Mouse (Mus musculus) cerebellum, postnatal 25 days (tissue): ENCODE results near the gene Commd3.
A peak's percentile ranks its signal among the peaks of the same experiment; 100 is the strongest.

ENCODE experiments used
- DNase-seq, 2 experiments: peaks; one replicate each; pipeline ENCODE4 v3.0.0; 2021; ENCODE audit warnings: mixed read lengths in 2 of 2

The Commd3 gene

GRCm38 (mm10) chr2:18687671-18688170 lies 15.5 kb downstream of the Commd3 start:
- no peak for DNase-seq

GRCm38 (mm10) chr2:18688286-18688685 lies 16.1 kb downstream of the Commd3 start:
- no peak for DNase-seq

GRCm38 (mm10) chr2:18688708-18689063 lies 16.5 kb downstream of the Commd3 start:
- peak; percentile 32 to 50 for DNase-seq

DNA sequence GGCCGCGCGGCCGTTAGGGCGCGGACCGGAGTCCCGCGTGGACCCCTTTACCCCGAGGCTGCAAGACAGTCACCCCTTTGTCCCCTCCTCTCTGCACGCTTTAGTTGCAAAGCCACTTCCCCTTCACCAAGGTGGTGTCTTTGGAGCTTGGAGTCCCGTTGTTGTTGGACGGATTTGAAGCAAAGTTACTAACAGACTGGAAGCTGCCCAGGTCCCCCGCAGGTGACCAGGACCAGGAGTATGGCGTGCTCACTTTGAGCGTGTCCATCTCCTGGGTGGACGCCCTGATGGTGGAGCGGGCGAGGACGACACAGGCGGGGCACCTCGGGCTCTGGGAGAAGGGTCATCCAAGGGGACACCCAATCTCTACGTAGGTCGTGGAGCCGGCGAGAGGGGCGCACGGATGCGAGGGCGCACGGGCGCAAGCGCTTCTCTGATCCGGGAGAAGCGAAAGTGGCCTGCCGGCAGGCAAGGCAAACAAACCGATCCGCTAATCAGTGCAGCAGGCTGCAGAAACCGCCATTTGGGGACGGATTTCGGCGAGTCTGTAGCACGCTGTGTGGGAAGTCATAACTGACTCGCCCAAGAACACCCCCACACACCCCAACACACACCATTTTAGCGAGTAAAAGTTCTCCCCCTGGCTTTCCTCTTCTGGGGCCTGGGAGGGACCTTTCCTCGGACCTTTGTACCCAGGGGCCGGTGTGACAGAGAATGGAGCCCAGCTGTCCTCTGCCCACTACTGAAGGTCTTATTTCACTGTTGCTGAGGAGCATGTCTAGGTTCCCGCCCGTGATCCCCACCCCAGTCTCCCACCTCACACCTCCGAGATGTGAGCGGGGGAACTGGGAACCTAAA lies 17.1 kb downstream of the Commd3 start:
- peak; percentile 52 to 63 for DNase-seq

- peak; percentile 39 to 48 for DNase-seq
These were observed 18.0 kb downstream of the Commd3 start for GRCm38 (mm10) chr2:18690055-18690691.

DNA sequence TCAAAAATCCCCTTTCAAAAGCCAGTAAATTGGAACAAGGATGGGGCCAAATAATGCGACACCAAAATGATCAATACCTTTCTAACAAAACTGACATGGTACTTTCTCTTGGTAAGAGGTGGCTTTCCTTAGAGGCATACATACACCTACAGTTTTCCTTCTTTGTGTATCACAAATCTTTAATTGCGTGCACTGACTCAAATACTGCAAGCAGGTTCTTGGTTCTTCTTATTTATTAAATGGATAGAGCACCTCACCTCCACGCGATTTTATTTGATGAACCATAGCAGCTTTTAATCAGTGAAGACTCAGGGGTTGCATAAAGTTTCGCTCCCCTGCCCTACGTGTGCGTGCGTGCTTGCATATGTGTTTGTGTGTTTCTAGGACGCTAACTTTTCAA lies 18.6 kb downstream of the Commd3 start:
- no peak for DNase-seq

- DNase-seq: no peak
These were observed 19.8 kb downstream of the Commd3 start for GRCm38 (mm10) chr2:18692031-18692430.

DNA sequence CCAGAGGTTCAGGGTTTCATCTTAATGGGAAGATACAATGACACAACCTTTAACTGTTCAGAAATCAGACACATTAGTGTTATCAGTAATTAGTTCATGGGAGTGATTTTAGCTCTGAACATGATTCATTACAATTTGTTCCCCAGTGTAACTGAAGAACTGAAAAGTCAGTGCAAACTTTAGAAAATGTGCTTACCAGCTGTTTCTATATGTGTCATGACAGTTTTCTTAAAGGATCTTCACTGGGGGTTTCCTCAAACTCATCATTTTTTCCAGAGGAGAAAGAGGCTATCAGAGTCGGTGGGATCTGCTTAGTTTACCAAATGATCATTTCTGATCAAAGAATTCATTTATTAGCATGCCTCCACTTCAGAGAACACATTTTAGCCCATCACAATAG lies 20.4 kb downstream of the Commd3 start:
- no peak for DNase-seq

GRCm38 (mm10) chr2:18693491-18693870 lies 21.3 kb downstream of the Commd3 start:
- no peak for DNase-seq

GRCm38 (mm10) chr2:18693871-18694610 lies 21.9 kb downstream of the Commd3 start, which contains the start of gene Spag6:
Gene Spag6 (plus strand): TSS chr2:18694032.
- DNase-seq: peak; percentile 87 to 91

DNA sequence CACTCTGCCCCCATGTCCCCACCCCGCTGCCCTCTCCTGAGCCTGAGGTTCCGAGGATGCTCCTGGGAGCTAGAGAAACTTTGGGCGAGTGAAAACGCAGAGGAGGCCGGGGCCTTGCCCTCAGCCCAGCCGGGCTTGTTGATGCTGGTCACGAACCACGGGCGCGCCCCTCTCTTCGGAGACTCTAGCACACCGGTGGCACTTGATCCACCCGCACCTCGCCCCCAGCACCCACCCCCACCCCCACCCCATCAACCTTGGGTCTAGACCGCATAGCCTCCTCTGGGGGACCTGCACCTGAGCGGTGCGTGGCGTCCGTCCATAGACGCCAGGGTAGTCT lies 22.4 kb downstream of the Commd3 start:
- DNase-seq: no peak

GRCm38 (mm10) chr2:18695163-18695562 lies 23.0 kb downstream of the Commd3 start:
- no peak for DNase-seq

- no peak for DNase-seq
These were observed 23.5 kb downstream of the Commd3 start for GRCm38 (mm10) chr2:18695629-18696150.

- no peak for DNase-seq
These were observed 25.5 kb downstream of the Commd3 start for GRCm38 (mm10) chr2:18697591-18698244.

DNA sequence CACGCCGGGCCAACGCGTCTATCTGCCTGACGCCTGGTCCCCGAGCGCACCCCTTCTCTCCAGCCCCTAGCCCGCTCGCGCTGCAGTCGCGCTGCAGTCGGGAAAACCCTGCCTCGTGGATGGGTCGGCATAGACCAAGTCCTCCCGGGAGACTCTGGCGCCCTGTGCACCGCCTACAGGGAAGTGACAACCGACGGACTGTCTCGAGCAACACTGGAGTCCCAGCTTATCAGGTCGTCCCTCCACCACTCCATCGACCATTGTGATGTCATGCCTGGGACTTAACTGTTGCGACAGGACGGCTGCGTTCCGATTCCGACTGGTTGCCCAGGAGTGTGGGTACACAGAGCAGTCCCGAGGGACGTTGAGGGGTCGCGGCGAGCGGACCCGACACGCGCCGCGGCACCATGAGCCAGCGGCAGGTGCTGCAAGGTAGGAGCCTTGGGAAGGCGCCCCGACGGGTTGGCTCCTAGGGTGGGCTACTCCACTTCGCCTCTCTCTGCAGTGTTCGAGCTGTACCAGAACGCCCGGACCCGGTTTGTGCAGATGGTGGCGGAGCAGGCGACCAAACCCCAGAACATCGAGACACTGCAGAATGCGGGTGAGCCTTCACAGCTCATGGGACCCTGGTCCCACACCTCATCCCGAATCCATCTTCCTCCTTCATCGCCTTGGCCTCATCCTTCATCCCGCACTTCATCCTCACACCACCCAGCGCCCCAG lies 26.6 kb downstream of the Commd3 start:
- peak; percentile 28 to 40 for DNase-seq

GRCm38 (mm10) chr2:18699401-18699990 lies 27.3 kb downstream of the Commd3 start:
- DNase-seq: no peak

GRCm38 (mm10) chr2:18710356-18710755 lies 38.2 kb downstream of the Commd3 start:
- no peak for DNase-seq

DNA sequence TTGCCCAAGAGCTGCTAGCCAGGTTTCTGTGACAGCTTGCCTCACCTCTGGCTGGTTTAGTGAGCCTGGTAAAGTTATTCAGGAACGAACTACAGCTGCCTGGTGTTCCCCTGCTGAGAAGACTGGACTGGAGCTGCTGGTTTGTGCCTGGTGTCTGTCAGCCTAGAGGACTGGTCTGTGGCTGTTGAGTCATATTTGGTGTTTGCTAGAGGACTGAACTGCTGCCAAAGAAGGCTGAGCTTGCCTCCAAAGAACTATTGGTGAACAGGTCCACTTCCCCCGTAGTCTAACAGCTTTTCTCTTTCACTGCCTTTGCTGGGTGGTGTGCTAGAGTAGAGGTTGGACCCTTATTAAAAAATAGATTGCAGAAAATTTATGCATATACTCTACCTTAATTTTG lies 40.9 kb downstream of the Commd3 start:
- no peak for DNase-seq

DNA sequence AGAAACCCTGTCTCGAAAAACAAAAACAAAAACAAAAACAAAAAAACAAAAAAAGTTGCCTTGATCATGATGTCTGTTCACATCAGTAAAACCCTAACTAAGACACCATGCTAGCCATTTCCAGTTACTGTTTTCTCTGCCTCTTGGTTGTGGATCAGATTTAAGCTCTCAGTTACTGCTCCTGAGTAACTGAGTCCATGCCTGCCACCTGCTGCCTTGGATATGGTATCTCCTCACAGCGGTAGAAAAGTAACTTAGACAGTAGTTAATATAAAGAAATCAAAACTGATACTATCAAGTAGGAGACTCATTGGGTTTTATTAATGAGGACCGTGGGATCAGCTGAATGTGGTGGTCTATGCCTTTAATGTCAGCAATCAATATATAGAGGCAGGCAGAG lies 42.2 kb downstream of the Commd3 start:
- DNase-seq: no peak

DNA sequence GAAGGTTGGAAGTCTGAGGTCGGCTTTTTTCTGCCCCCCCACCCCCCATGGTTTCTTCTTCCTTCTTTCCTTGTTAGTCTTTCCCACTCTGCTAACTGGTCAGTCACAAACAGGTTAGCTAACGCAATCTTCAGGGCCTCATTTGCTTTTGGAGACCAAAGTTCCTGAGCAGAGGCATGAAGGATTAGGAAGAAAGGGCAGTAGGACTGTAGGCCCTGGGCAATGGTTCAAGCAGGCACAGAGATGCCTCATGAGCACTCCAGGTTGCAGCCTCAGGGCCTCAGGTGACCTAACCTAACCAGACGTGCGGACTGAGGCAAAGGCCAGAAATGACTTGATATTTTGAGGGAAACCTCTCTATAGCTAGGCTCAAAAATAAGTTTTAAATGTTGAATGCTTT lies 46.3 kb downstream of the Commd3 start:
- no peak for DNase-seq

- no peak for DNase-seq
These were observed 50.1 kb downstream of the Commd3 start for GRCm38 (mm10) chr2:18722208-18722830.
